Mouse (Mus musculus) embryonic facial prominence, embryonic 13.5 days (tissue): Measurements from ENCODE around the gene Gm2030. TPM values are rescaled to one million over a fixed set of nuclear protein-coding genes. Genes with fewer than 3 reads are reported as not detected.
"Not testable (repeated sequence)": the region's sequence is repeated elsewhere in the genome, so short reads cannot be mapped to it uniquely, and the experiment has no call there.

Experiments used
- ATAC-seq: fragments of 200-750 bp; cut with Nextera tagmentation; 2 replicates; pipeline ENCODE4 v1.8.0; 2017; ENCODE audit warnings: low read depth; ENCODE audit not compliant: insufficient number of reproducible peaks, insufficient read depth, low FRiP score, low TSS enrichment
- H3K27ac ChIP-seq: fragments of 300-500 bp; sonication (generic); 2 replicates; pipeline ENCODE4 v1.5.1; 2015; ENCODE audit warnings: moderate library complexity, mild to moderate bottlenecking, inconsistent platforms
- H3K27me3 ChIP-seq: fragments of 300-500 bp; sonication (generic); 2 replicates; pipeline ENCODE4 v1.6.1; 2015; ENCODE audit warnings: mild to moderate bottlenecking, inconsistent platforms
- H3K36me3 ChIP-seq: fragments of 300-500 bp; sonication (generic); 2 replicates; pipeline ENCODE4 v1.6.1; 2015; ENCODE audit warnings: mild to moderate bottlenecking, inconsistent platforms
- H3K4me1 ChIP-seq: fragments of 300-500 bp; sonication (generic); 2 replicates; pipeline ENCODE4 v1.6.1; 2015; ENCODE audit warnings: inconsistent platforms
- H3K4me2 ChIP-seq: fragments of 300-500 bp; sonication (generic); 2 replicates; pipeline ENCODE4 v1.6.1; 2015; ENCODE audit warnings: moderate library complexity, mild to moderate bottlenecking, inconsistent platforms
- H3K4me3 ChIP-seq: fragments of 300-500 bp; sonication (generic); 2 replicates; pipeline ENCODE4 v1.5.1; 2015; ENCODE audit warnings: mild to moderate bottlenecking, inconsistent platforms
- H3K9ac ChIP-seq: fragments of 300-500 bp; sonication (generic); 2 replicates; pipeline ENCODE4 v1.6.1; 2015; ENCODE audit warnings: mild to moderate bottlenecking, inconsistent platforms
- H3K9me3 ChIP-seq: fragments of 300-500 bp; sonication (generic); 2 replicates; pipeline ENCODE4 v1.6.1; 2016; ENCODE audit warnings: inconsistent platforms
- WGBS: fragments of 180-500 bp; shearing (Covaris S2); methylation state at CpG from one replicate; pipeline ENCODE4 v1.1.7; 2015; ENCODE audit warnings: mixed read lengths; 5-methylcytosine and 5-hydroxymethylcytosine counted together
- polyA plus RNA-seq: library from polyadenylated mRNA; unstranded; fragments of >200 nt; fragmentation: Nextera tagmentation; extraction: Ambion mirVana; gene quantifications from 2 replicates; pipeline ENCODE4 v1.2.1, GENCODE M21; 2015

The Gm2030 gene
- not detected in 2 replicates for polyA plus RNA-seq

GRCm38 (mm10) chrX:26309944-26310343, at the start of gene Gm2030:
Gm2030 (minus strand) TSS chrX:26310044.
- H3K36me3 ChIP-seq, H3K4me3 ChIP-seq, ATAC-seq, H3K27ac ChIP-seq, H3K27me3 ChIP-seq, H3K4me1 ChIP-seq, H3K9ac ChIP-seq, H3K4me2 ChIP-seq, H3K9me3 ChIP-seq: not testable (repeated sequence)
- WGBS, result 67% methylated on average over 4 of the region's 4 CpGs

Other genes starting within 250 kb of the Gm2030 start
- not detected in 2 replicates for gene Gm2012, start 78.7 kb downstream of the Gm2030 start, polyA plus RNA-seq
- gene Slx, start 235.5 kb upstream of the Gm2030 start, polyA plus RNA-seq, result not detected in 2 replicates